ENCODE assay signal across 12 mouse cellular contexts in genomic region chr1:190190231-190190965, GRCm38 (mm10). TPM values are rescaled to one million over a fixed set of nuclear protein-coding genes. Genes with fewer than 3 reads are reported as not detected.
DNase-seq lines count a peak whose midpoint lies in the region; ATAC-seq and TF ChIP-seq lines count a peak whose summit lies in the region.
"Had no signal": no experiment of that assay in that cellular context is flagged by ENCODE, and none has a peak within 500 bp of the region (broad histone marks: within the 10 kb centered on the region; RNA-seq: fewer than 3 reads in every experiment).

No protein-coding gene starts in this region.

- peak; percentile 51 to 61 for DNase-seq in cerebellum, postnatal 10 days
- DNase-seq in cerebellum, postnatal 36 days = no peak
- DNase-seq in kidney, postnatal 0 days (ENCODE audit: low spot score) = peak; percentile 68
- DNase-seq in kidney, adult 9 months = no peak
- DNase-seq in Muller cell, postnatal 12 days (ENCODE audit: inconsistent ontology term) = peak; percentile 75
- DNase-seq in gastrocnemius, postnatal 36 days = no peak
- DNase-seq in right cerebral cortex, postnatal 4 days = no peak
- DNase-seq: kidney, adult 2 months had no signal

- H3K4me3 ChIP-seq in kidney, postnatal 0 days (replicated peaks; ENCODE audit: low read depth, low read length) = no peak overlapping the region
- no peak overlapping the region for H3K4me3 ChIP-seq in hindbrain, embryonic 12.5 days
- H3K4me3 ChIP-seq: embryonic facial prominence, embryonic 12.5 days had no signal

- intact Hi-C loops in gastrocnemius, postnatal 36 days (cut with DNase I) = no loop called here

- no peak overlapping the region for H3K9ac ChIP-seq in kidney, postnatal 0 days (ENCODE audit: low read depth, low read length)
- H3K9ac ChIP-seq in hindbrain, embryonic 12.5 days = no peak overlapping the region
- H3K9ac ChIP-seq: embryonic facial prominence, embryonic 12.5 days had no signal

- no peak for TF ChIP-seq CTCF in kidney, postnatal 0 days (IDR thresholded peaks at IDR 0.05; ENCODE audit: low read depth)

- no peak overlapping the region for H3K4me2 ChIP-seq in kidney, postnatal 0 days (ENCODE audit: low read length)
- no peak overlapping the region for H3K4me2 ChIP-seq in hindbrain, embryonic 12.5 days (replicated peaks)
- H3K4me2 ChIP-seq: embryonic facial prominence, embryonic 12.5 days had no signal

- no peaks in the 10 kb centered on the region for H3K27me3 ChIP-seq in kidney, postnatal 0 days (ENCODE audit: insufficient read depth, low read length)
- peaks cover 8% of the 10 kb centered on the region; the same call in 1 of the 2 replicates for H3K27me3 ChIP-seq in hindbrain, embryonic 12.5 days

- H3K36me3 ChIP-seq in kidney, postnatal 0 days (ENCODE audit: insufficient read depth, low read length) = no peaks in the 10 kb centered on the region
- no peaks in the 10 kb centered on the region for H3K36me3 ChIP-seq in hindbrain, embryonic 12.5 days
- H3K36me3 ChIP-seq: embryonic facial prominence, embryonic 12.5 days had no signal

- no peak for ATAC-seq in kidney, postnatal 0 days (replicated peaks; ENCODE audit: low FRiP score, low read depth)
- peak; percentile 87 for ATAC-seq in hindbrain, embryonic 12.5 days (ENCODE audit: low FRiP score)
- ATAC-seq: activated CD4-positive, CD25-positive, alpha-beta regulatory T cell, adult 4 months had no signal

- H3K9me3 ChIP-seq in kidney, postnatal 0 days (replicated peaks; ENCODE audit: low read length) = no peaks in the 10 kb centered on the region
- H3K9me3 ChIP-seq in hindbrain, embryonic 12.5 days (replicated peaks) = no peaks in the 10 kb centered on the region
- H3K9me3 ChIP-seq: embryonic facial prominence, embryonic 12.5 days had no signal

- no peaks in the 10 kb centered on the region for H3K4me1 ChIP-seq in kidney, postnatal 0 days (replicated peaks; ENCODE audit: insufficient read depth, low read length)
- H3K4me1 ChIP-seq in hindbrain, embryonic 12.5 days = peaks cover 25% of the 10 kb centered on the region

- H3K27ac ChIP-seq in kidney, postnatal 0 days = no peak overlapping the region
- H3K27ac ChIP-seq in hindbrain, embryonic 12.5 days = no peak overlapping the region; the same call in none of the 2 replicates
- H3K27ac ChIP-seq: embryonic facial prominence, embryonic 12.5 days had no signal

- WGBS in kidney, postnatal 0 days = 32% methylated on average over 10 of the region's 10 CpGs
- 27% methylated on average over 10 of the region's 10 CpGs for WGBS in hindbrain, embryonic 12.5 days

RNA-seq across cellular contexts. Expression of gene Prox1, which starts 19.9 kb away (rescaled TPM):
- 1.3 and 1.5 TPM in 2 replicates for polyA plus RNA-seq in kidney, postnatal 0 days (2015; fragmentation: Nextera tagmentation; extraction: Ambion mirVana)
- polyA plus RNA-seq in hindbrain, embryonic 12.5 days (2016; fragmentation: Nextera tagmentation; extraction: Ambion mirVana) = 10.8 and 12.5 TPM in 2 replicates
- total RNA-seq in gastrocnemius, postnatal 36 days (2021) = 1 to 10 TPM; 2.4 to 3.2 TPM
- total RNA-seq: megakaryocyte-erythroid progenitor cell, adult 5-6 weeks had no signal

Comparison
In these comparisons a context has a peak if more than half of its experiments do, and no peak if none do; other contexts are left out.
1. DNase-seq: peak in cerebellum, postnatal 10 days (2 of 2), kidney, postnatal 0 days (single experiment) and Muller cell, postnatal 12 days (single experiment); none in cerebellum, postnatal 36 days (0 of 2), kidney, adult 9 months (single experiment), gastrocnemius, postnatal 36 days (0 of 2) and right cerebral cortex, postnatal 4 days (single experiment).